Mouse (Mus musculus) T-cell, adult 2 months (primary cell): Measurements from ENCODE around the gene Gm10799.
A peak's percentile ranks its signal among the peaks of the same experiment; 100 is the strongest.
"Not testable (repeated sequence)": the region's sequence is repeated elsewhere in the genome, so short reads cannot be mapped to it uniquely, and the experiment has no call there.

Experiments used
- DNase-seq: peaks from one replicate; pipeline ENCODE4 v3.0.0; 2022; ENCODE audit warnings: low spot score

Gene Gm10799

DNA sequence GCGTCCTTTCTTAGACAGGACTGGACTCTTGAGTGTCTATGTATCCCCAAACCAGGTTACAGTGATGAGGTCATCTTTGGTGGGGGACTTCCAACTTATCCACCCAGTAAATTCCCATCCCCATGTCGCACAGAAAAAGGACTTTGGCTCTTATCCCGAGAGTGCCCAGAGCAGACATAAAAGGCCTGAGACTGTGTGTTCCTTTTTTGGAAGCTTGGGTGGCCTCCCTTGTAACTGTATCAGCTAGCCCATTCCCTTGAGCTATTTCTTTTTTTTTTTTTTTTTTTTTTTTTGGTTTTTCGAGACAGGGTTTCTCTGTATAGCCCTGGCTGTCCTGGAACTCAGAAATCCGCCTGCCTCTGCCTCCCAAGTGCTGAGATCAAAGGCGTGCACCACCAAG is 2.8 kb downstream of the Gm10799 start, which contains the start of gene Gm10912:
TSS of gene Gm10912 (plus strand) at position 301 of the 400 bp plus-strand sequence.
- DNase-seq, result not testable (repeated sequence)

DNA sequence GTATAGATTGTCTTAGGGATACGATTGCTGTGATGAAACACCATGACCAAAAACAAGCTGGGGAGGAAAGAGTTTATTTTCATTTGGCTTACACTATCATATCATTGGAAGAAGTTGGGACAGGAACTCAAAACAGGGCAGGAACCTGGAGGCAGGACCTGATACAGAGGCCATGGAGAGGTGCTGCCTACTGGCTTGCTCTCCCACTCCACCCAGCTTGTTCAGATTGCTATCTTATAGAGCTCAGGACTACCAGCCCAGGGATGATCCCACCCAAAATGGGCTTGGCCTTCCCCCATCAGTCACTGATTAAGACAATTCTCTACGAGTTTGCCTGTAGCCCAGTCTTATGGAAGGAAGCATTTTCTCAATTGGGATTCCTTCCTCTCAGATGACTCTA is 4.2 kb downstream of the Gm10799 start:
- DNase-seq, result no peak

DNA sequence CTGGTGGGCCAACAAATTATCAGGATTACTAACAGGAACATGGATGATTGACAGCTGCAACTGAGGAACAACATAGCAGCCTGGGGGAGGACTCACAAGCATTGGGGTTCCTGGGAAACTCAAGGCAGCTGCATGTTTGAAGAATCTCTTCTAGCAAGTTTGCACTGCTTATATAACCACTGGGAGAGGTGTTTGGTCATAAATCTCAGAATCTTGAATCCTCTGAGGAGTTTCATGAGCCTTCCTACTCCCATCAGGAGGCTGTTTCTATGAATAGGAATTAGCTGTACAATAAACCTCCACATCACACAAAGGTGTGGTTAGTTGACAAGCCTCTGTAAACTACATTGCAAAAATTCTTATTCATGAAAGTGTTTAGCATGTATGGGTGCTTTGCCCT is 5.7 kb downstream of the Gm10799 start:
- no peak for DNase-seq

DNA sequence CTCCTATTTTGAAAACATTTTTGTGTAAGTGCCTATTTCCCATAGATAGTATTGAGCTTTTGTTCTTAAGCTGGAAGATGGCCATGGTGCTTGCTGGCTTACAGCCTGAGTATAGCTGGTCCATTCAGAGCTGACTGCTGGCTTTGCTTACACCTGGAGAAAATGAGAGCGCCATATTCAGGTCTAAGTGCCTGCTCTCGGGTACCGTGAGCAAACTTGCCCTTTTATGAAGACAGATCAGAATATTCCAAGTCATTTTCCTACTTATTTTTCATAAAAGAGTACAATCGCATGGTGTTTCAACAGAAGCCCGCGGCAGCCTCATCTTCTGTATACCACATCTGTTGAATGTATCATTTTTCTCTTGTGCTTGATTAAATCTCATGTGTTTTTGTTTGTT is 7.4 kb downstream of the Gm10799 start:
- DNase-seq, result no peak

DNA sequence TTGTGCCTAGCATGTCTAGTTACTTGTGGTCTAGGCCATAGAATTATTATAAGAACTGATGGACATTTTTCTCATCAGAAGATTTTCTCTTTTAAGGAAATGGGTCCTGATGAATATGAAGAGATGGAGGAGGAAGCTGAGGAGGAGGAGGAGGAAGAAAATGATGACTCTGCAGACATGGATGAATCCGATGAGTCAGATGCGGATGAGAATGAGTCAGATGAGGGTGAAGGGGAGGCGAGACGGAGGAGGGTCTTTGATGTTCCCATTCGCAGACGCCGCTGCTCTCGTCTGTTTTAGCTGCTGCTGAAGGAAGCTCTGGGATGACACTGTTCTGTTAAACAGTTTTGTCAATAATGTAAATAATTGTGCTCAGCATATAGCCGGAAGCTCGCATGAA is 8.6 kb downstream of the Gm10799 start:
- DNase-seq, result no peak

DNA sequence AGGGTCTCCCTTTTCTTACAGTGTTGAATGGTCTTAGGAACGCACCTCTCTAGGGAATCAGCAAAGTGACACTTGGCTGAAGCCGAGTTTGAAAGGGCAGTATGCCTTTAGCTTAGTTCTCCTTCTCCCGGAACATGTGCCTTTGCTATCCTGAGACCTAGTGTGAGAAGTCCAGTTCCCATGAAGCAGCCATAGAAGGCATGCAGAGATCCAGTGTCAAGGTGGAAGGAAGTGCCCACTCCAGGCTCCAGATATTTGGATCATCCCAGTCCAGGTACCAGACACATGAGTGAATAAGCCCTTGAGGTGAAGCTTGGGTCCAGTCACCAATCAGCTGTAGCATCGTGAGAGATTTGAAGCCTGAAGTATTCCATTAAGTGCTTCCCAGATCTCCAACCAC is 9.4 kb downstream of the Gm10799 start:
- no peak for DNase-seq

DNA sequence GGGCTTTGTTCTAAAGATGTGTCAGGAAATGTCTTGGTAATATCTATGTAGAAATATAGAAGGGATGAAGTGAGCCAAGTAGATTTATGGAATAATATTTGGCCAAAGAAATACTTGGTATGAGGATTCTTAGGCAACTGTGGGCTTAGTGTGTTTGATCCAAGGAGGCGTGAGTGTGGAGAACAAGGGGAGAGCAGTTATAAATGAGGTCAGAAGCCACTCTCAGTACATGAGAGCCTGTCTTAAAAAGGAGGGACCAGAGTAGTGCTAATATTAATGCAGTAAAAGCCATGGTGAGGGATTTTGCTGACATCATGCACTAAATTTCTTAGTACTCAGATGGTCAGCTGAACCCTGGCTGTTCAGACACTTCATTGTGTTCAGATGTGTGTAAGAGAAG is 10.0 kb downstream of the Gm10799 start:
- no peak for DNase-seq

DNA sequence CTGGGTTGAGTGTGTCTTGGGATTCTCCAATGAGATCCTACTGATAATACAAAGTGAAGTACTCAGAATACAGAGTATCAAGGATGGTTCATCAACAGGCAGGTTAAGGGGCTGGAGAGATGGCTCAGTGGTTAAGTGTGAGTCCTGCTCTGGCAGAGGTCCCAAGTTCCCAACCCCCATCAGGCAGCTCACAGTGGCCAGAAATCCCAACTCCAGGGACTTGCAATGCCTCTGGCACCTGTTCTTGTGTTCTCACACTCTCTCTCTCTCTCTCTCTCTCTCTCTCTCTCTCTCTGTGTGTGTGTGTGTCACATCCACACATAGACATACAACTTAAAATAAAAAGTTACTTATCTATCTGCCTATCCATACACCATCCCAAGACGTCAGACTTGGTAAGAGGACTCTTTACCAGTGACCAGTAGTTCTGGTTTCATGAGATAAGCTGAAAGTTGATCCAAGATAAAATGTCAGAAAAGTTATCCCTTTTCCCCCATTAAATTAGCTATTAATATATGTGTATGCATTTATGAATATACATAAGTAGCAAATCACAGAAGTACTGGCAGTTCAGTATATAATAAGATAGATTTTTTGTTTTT is 23.8 kb downstream of the Gm10799 start:
- no peak for DNase-seq

DNA sequence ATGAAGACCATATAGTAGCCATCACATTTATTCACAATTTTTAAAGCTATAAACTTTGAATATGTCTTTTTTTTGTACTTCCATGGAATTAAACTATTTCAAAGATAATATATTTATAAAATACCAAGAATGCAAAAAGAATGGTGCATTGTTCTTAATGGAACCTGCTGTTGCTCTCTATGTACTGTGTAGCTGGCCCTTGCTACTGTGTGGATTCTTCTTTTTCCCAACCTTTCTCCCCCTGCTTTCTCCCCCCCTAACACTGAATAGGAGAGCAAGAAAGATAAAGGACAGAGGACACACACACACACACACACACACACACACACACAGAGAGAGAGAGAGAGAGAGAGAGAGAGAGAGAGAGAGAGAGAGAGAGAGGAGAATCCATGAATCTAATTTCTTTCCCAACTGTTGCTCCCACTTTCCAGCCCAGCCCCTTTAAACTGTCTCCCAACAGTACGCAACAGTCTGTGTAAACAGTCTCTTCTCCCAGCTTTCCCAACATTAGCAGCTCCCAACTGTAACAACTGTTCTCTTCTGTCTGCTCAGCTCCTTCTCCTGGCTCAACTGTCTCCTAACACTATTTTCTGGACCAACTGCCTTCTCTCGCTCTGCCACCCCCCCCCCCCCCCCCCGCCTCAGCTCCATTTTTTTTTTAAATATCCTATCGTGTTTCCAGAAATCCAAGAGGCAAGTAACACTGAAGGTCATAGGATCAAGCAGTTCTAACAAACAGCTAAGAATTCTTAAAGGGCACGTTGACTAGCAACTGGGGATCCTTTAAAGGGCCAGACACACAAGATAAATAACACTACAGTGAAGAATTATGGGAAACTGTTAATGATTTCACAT is 24.5 kb downstream of the Gm10799 start:
- no peak for DNase-seq

DNA sequence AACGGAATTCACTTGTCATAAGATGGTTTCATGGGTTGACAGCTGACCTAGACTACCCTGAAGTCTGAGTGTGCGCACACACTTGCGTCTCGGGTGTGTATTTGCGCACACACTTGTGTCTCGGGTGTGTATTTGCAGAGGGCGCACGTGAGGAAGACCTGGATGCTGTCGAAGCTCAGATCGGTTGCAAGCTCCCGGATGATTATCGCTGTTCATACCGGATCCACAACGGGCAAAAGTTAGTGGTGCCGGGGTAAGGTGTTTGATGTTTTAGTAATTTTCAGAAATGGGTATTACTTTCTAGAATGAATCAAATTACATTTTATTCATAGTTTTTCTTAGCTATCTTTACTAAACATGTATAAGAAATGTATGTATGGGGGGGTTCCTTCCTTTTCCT is 25.6 kb downstream of the Gm10799 start:
- no peak for DNase-seq

DNA sequence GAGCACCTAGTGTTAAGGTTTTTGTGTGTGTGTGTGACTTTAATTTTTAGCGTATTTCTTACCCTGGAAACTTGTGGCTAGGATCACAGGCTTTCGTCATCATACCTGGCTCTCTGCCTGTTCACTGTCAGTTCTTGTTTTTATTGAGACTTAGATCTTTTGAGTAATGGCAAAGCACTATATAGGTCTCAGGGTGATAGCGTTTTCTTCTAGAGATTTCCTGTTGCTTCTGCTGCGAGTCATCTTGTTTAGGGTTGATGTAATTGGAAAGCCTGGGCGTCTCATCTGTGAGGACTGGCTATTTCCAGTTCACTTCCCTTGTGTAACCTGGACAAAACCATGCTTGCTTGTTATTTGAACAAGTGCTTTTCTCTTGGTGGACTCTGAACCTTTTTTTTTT is 26.7 kb downstream of the Gm10799 start:
- DNase-seq, result peak; percentile 7

DNA sequence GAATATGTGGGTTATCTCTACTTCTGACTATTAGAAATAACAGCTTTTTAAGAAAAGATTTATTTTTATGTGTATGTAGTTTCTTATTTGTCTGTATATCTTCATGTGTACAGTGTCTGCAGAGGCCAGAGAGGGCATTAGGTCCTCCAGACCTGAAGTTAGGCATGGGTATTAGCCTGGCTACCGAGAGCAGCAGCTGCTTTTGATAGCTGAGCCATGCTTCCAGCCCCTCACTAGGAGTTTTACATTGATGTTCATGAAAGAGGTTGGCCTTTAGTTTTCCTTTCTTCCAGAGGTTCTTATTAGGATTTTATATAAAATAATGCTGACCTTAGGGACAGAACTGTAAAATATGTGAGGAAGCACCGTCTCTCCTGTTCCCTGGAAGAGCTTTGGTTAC is 30.1 kb downstream of the Gm10799 start:
- DNase-seq, result no peak

DNA sequence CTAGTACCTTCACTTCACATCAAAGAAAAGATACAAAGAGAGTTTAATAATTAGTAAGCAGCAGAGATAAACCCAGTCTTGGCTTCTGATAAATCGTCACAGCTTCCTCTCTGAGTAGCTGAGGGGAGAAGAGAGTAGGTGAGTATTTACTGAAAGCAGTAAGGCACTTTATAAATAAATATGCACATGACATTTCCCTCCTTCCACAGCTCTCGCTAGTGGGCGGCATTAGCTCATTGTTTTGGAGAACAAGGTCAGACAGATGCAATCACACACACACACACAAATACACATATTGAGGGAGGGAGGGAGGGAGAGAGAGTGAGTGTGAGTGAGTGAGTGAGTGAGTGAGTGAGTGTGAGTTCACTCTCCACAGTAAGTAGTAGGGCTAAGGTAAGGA is 32.0 kb downstream of the Gm10799 start:
- no peak for DNase-seq

DNA sequence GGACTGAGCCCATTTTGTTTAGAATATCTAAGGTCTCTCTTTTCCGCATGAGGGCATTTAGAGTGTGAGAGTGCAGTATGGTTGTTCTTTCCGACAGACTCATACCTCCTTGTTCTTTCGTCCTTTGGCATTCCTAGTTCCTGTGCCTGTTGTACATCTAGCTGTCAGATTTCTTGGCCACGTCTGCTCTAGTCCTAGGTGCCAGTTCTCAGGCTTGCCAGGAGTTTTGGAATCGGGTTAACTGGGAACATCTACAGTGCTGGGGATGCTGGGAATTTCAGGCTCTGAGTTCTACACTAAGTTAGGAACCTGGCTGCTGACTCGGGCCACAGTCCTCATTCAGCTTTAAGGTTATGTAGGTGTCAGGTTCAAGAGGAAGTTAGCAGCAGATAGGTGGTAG is 32.8 kb downstream of the Gm10799 start:
- no peak for DNase-seq

DNA sequence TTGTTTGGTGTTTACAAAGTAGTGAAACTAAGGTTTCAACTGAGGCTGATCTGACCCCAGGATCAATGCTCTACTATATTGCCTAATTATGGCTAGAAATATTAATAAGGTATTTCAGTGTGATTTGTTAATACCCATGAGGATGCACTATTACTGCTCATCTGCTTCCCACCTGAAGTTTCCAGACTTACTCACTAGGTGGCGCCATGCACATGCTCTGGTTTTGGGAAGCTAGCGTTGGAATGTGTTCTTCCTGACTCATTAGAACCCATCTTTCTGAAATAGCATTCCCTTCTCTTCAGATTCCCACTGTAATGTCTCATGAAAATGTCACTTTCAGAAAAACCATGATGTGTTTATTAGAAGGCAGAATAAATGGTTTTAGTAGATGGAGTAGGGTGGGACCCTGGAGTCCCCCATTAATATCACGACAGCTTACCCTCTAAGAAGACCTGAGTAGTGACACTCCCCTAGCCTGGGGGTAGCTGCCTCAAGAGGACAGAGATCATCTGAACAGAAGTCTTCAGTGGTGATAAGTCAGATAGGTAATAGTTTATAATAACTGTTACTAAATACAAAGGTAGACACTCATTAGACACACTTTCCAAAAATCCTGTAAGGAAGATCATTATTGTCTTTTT is 33.4 kb downstream of the Gm10799 start:
- DNase-seq, result peak; percentile 6

DNA sequence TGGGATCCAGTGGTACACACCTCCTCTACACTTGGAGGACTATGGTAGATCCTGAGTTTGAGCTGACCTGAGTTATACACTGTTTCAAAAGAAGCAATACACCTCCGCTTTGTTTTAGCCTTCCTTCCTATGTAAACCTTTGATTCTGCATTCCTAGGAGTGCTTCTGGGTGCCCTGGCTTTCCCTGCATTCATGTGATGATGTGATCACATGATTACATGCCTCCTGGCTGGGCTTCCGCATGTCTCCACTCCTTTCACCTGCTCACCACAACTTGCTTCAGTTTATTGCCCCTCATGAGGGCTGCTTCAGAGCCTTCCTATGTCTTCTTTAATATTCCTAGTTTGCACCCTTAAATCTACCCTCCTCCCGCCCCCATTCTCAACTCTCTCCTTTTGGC is 36.3 kb downstream of the Gm10799 start:
- DNase-seq, result no peak

DNA sequence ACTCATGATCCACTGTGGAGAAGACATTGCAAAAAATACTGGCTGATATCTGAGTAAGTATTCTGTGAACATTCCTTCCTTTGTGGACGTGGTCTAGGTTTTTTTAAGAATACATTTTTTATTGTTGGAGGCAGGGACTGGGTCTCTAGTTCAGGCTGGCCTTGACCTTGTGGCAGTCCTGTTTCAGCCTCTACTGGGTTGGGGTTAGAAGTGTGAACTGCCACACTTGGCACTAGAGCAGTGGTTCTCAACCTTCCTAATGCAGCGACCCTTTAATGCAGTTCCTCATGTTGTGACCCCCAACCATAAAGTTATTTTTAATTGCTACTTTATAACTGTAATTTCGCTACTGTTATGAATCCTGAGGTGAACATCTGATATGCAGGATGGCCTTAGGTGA is 38.0 kb downstream of the Gm10799 start:
- no peak for DNase-seq

DNA sequence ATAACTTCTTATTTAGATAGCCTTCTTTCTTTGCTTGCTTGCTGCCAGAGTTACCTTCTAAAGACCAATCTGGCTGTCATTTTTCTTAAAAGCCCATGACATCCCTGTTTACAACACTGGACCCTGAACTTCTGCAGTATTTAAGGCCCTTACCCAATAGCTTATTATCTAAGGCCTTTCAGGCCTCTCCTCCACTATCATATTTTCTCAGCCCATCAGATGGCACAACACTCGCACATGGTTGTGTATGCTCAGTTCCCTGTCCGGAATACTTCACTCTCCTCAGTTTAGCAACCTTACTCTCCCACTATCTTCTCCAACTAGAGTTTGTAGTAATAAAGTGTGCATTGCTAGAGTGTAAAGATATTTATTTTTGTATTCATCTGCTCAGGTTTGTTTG is 39.3 kb downstream of the Gm10799 start:
- DNase-seq, result no peak

DNA sequence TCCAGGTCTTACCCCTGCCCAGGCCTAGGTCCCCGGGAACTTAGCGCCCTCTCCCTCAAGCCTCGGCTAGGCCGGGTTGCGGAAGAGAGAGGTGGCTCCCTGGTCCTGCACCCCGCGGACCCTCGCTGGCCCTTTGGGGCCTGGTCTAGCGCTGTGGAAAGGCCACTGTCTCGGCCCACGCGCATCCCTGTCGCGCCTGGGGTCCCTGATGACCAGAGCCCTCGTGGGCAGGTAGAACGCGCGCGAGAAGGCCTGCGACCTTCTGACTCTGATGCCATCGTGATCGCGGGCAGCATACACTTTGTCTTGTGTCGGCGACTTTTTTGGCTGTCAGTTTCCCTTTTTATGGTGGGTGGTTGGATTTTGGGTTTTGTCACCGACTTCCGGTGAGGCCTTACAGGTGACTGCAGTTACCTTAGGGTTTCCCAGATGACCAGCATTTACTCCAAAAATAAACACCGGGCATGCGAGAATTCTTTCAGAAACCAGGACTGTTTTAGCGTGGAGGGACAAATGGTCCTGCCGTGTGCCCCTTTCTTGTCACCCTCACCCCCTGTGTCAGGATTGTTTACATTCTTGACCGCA is 40.1 kb downstream of the Gm10799 start, which contains the start of gene 4931422A03Rik:
TSS of gene 4931422A03Rik (minus strand) at position 223 of the 585 bp plus-strand sequence.
- DNase-seq, result no peak

DNA sequence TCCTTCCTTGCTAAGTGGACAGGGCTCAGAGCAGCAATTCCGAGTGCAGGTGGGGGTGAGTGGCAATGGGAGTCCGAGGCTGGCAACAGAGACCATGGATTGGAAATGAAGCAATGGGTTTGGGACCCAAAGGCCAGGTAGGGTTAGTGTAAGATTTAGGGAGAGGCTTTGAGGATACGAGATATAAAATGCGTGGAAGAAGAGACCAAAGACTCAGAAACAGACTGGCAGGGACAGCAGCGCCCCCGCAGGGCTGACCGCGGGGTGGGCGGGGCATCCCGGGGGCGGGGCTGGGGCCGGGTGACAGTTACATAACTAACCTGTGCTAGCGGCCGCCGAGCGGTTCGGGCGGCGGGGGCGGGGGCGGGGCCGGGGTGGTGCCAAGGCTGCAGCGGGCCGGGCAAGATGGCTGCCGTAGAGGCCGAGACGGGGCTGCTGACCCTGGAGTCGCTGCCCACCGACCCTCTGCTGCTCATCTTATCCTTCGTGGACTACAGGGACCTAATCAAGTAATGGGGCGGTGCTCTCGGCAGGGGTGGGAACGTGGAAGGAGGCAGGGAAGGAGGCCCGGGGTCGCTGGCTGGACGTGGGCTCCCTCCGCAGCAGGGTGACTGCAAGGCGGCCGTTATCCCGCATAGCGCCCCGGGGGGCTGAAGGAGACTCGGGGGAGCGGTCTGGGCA is 40.8 kb downstream of the Gm10799 start, which contains the start of gene Fbxo3:
TSS of gene Fbxo3 (plus strand) at position 264 of the 681 bp plus-strand sequence.
- peak; percentile 86 for DNase-seq

DNA sequence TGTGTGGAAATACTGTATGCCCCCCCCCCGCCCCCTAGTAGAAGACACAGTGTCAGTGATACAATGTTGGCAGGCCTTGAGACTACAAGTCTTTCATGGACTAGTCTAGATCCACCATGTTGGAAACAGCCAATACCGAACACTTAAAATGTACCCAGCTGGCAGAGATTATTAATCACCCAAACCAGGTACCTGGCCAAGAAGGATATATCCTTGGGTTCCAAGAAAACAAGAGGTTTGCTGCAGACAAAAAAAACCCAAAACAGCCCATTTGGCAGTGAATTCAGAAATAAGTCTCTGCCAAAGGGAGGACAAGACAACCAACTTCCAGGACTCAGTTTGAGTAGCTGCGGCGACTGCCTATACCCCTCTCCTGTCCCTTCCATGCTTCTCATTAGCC is 43.7 kb downstream of the Gm10799 start:
- DNase-seq, result no peak

DNA sequence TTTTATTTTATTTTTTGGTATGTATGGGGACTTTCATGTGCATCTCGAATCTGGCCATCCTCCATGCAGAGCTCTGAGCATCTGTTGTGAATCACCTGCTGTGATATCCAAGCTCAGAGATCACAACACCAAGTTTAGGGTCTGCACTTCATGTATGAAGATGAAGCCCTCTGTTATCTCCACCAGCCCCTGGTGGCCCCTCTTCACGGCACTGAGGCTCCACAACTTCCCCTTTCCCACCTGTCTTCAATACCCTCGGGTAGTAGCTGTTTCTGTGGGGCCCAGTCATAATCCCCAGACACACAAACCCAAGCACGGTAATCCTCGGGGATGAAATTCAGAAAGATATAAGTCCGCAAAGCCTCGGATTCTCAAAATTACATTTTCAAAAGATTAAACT is 45.3 kb downstream of the Gm10799 start:
- DNase-seq, result no peak
